Mouse (Mus musculus) gastrocnemius, postnatal 4 days (tissue): ENCODE results near the gene Kmt5a. TPM values are rescaled to one million over a fixed set of nuclear protein-coding genes. Genes with fewer than 3 reads are reported as not detected.
"Not testable (repeated sequence)": the region's sequence is repeated elsewhere in the genome, so short reads cannot be mapped to it uniquely, and the experiment has no call there.

Experiments
- DNase-seq, 2 experiments: peaks; one replicate each; pipeline ENCODE4 v3.0.0; 2021 to 2022; ENCODE audit warnings: low spot score in 2 of 2, mixed read lengths in 2 of 2
- total RNA-seq, 2 experiments: library from RNA; stranded (reverse); gene quantifications; 2 replicates each; pipeline ENCODE4 v1.2.3; 2021

Gene Kmt5a
- total RNA-seq, 2 experiments from 2014 or later, result 43.3 to 44.8 TPM

GRCm38 (mm10) chr5:124444661-124445561 lies 5.2 kb downstream of the Kmt5a start:
- DNase-seq, result peak; percentile 53 to 78

GRCm38 (mm10) chr5:124445621-124446293 lies 6.0 kb downstream of the Kmt5a start:
- DNase-seq, result peak; percentile 42 to 60

GRCm38 (mm10) chr5:124446301-124446881 lies 6.7 kb downstream of the Kmt5a start:
- peak in 1 of 2 experiments; percentile 66 for DNase-seq

- DNase-seq, result no peak
Observed at GRCm38 (mm10) chr5:124449494-124449893, 9.8 kb downstream of the Kmt5a start.

- DNase-seq, result no peak
Observed at GRCm38 (mm10) chr5:124450051-124450450, 10.3 kb downstream of the Kmt5a start.

- DNase-seq, result no peak
Observed at GRCm38 (mm10) chr5:124450641-124451340, 11.1 kb downstream of the Kmt5a start.

GRCm38 (mm10) chr5:124452494-124453228 lies 12.9 kb downstream of the Kmt5a start:
- DNase-seq, result no peak

- DNase-seq, result no peak
Observed at GRCm38 (mm10) chr5:124453339-124454081, 13.8 kb downstream of the Kmt5a start.

GRCm38 (mm10) chr5:124454082-124454419 lies 14.3 kb downstream of the Kmt5a start:
- no peak for DNase-seq

- DNase-seq, result no peak
Observed at GRCm38 (mm10) chr5:124456762-124457161, 17.0 kb downstream of the Kmt5a start.

GRCm38 (mm10) chr5:124460922-124461321 lies 21.2 kb downstream of the Kmt5a start:
- not testable (repeated sequence) for DNase-seq

GRCm38 (mm10) chr5:124462297-124463025 lies 22.7 kb downstream of the Kmt5a start:
- no peak for DNase-seq

GRCm38 (mm10) chr5:124463462-124463861 lies 23.7 kb downstream of the Kmt5a start:
- DNase-seq, result no peak

- DNase-seq, result no peak
Observed at GRCm38 (mm10) chr5:124464905-124465304, 25.2 kb downstream of the Kmt5a start.

GRCm38 (mm10) chr5:124467766-124468165 lies 28.0 kb downstream of the Kmt5a start:
- DNase-seq, result no peak

GRCm38 (mm10) chr5:124468365-124468764 lies 28.6 kb downstream of the Kmt5a start:
- DNase-seq, result no peak

- no peak for DNase-seq
Observed at GRCm38 (mm10) chr5:124469486-124469885, 29.8 kb downstream of the Kmt5a start.

- DNase-seq, result no peak
Observed at GRCm38 (mm10) chr5:124470591-124471171, 31.0 kb downstream of the Kmt5a start.

GRCm38 (mm10) chr5:124478873-124479204 lies 39.1 kb downstream of the Kmt5a start:
- DNase-seq, result no peak
